Mouse (Mus musculus): ENCODE measurements at regions not wholly inside any gene's neighbourhood (a gene's known extent, or its start where the extent isn't known, plus 50 kb on each side); places are given as distances from the start of the nearest gene placed in this dataset.
"Not testable (repeated sequence)": the region's sequence is repeated elsewhere in the genome, so short reads cannot be mapped to it uniquely, and the experiment has no call there.

DNA sequence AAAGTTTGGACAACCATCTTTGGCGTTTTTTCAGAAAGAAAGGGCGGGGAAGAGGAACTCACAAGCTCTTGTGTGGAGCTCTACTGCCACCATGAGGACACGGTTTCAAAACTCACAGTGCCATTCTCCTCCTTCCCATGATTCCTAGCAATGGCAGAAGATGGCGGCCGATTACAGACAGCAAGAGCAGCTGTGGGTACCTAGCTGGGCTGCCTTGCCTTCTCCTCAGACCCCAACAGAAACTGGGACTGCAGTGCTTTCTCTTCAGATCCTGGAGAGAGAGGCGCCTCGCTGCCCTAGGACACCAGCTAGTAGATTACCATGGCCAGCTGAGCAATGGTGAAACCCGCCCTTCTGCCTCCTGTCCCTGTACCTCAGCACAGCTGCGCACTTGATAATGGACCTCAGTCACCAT lies 174.2 kb upstream of the Olfr1324 start:
- DNase-seq (ENCODE audit: low spot score), result peak; percentile 51

GRCm38 (mm10) chrX:50600262-50600661 lies 172.0 kb upstream of the Olfr1324 start:
- peak; percentile 80 for DNase-seq (ENCODE audit: low spot score)

GRCm38 (mm10) chrX:50599780-50600179 lies 171.5 kb upstream of the Olfr1324 start:
- DNase-seq (ENCODE audit: low spot score), result peak; percentile 70

- DNase-seq (ENCODE audit: low spot score), result not testable (repeated sequence)
Measured at GRCm38 (mm10) chrX:50597626-50598025, 169.3 kb upstream of the Olfr1324 start.

GRCm38 (mm10) chrX:50597105-50597504 lies 168.8 kb upstream of the Olfr1324 start:
- peak; percentile 46 for DNase-seq (ENCODE audit: low spot score)

- DNase-seq (ENCODE audit: low spot score), result peak; percentile 24
Measured at GRCm38 (mm10) chrX:50594976-50595375, 166.7 kb upstream of the Olfr1324 start.

DNA sequence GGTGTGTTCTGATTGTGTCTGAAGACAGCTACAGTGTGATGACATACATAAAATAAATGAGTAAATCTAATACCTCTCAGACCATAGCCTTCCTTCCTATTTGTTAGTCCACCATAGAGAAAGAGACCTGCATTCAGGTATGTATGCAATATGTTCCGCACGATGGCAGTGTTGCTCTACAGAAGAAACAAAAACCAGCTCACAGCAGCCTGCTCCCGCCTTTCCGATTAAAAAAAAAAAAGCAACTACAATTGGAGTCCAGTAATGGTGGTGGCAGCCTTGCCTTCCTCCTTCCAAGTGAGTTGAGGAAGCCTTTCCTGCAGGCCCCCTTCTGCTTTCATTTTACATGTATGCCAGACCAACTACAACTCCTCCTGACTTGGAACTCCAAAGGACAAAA lies 163.2 kb upstream of the Olfr1324 start:
- DNase-seq (ENCODE audit: low spot score), result peak; percentile 33

DNA sequence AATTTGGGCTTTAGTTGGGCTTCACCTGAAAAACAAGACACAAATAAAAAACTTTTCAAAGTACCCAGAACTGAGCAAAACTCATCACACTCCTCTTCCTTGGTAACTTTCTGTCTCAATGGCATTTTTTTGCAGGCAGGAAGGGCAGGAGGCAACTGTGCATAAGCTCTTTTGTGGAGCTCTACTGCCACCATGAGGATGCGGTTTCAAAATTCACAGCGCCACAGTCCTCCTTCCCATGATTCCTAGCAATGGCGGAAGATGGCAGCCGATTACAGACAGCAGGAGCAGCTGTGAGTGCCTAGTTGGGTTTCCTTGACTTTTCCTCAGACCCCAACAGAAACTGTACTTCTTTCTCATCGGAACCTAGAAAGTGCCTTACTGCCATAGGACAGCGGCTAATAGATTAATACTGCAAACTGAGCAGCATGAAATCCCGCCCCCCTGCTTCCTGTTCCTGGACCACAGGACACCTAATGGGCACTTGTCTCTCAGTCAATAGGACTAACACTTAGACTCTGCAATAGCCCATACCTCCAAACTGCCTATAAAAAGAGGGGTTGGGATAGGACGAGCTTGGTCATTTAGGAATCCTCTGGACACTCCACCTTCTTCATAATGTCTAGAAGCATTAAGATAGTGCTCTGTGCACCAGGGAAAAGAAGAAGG lies 162.5 kb upstream of the Olfr1324 start:
- peak; percentile 59 for DNase-seq (ENCODE audit: low spot score)

- DNase-seq (ENCODE audit: low spot score), result no peak
Measured at GRCm38 (mm10) chrX:50588892-50589291, 160.6 kb upstream of the Olfr1324 start.

DNA sequence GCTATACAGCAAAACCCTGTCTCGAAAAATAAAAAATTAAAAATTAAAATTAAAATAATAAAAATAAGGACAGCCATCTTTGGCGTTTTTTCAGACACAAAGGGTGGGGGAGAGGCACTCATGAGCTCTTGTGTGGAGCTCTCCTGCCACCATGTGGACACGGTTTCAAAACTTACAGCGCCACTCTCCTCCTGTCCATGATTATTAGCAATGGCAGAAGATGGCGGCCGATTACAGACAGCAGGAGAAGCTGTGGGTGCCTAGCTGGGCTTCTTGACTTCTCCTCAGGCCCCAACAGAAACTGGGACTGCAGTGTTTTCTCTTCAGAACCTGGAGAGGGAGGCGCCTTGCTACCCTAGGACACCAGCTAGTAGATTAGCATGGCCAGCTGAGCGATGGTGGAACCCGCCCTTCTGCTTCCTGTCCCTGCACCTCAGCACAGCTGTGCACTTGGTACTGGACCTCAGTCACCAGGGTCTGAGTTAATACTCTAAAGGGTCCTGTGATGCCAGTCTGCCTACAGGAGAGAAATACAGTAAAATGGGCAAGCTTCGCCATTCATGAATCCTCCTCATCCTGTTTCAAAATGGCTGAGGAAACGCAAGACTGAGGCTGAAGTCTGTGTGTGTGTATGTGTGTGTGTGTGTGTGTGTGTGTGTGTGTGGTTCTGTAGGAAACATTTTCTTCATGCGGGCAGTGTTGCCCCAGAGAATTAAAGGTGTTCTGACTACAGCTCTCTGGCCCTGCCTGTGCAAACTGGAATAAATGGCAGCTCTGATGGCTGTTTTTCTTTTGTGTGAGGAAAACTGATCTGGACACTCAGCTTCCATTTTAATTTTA lies 155.7 kb upstream of the Olfr1324 start:
- DNase-seq (ENCODE audit: low spot score), result peak; percentile 37

DNA sequence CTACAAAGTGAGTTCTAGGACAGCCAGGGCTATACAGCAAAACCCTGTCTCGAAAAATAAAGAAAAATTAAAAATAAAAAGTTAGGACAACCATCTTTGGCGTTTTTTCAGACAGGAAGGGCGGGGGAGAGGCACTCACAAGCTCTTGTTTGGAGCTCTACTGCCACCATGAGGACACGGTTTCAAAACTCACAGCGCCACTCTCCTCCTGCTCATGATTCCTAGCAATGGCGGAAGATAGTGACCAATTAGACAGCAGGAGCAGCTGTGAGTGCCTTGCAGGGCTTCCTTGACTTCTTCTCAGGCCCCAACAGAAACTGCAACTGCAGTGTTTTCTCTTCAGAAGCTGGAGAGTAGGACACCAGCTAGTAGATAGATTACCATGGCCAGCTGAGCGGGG lies 151.9 kb upstream of the Olfr1324 start:
- DNase-seq (ENCODE audit: low spot score), result peak; percentile 46

DNA sequence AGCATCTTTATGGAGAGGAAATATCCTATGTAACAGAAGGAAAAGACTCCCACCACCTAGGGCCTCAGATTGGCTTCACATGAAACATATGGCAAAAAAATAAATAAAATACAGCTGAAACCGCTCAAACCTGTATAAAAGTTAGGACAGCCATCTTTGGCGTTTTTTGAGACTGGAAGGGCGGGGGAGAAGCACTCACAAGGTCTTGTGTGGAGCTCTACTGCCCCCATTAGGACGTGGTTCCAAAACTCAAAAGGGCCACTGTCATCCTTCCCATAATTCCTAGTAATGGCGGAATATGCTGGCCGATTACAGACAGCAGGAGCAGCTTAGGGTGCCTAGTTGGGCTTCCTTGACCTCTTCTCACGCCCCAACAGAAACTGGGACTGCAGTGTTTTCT lies 148.5 kb upstream of the Olfr1324 start:
- peak; percentile 66 for DNase-seq (ENCODE audit: low spot score)

DNA sequence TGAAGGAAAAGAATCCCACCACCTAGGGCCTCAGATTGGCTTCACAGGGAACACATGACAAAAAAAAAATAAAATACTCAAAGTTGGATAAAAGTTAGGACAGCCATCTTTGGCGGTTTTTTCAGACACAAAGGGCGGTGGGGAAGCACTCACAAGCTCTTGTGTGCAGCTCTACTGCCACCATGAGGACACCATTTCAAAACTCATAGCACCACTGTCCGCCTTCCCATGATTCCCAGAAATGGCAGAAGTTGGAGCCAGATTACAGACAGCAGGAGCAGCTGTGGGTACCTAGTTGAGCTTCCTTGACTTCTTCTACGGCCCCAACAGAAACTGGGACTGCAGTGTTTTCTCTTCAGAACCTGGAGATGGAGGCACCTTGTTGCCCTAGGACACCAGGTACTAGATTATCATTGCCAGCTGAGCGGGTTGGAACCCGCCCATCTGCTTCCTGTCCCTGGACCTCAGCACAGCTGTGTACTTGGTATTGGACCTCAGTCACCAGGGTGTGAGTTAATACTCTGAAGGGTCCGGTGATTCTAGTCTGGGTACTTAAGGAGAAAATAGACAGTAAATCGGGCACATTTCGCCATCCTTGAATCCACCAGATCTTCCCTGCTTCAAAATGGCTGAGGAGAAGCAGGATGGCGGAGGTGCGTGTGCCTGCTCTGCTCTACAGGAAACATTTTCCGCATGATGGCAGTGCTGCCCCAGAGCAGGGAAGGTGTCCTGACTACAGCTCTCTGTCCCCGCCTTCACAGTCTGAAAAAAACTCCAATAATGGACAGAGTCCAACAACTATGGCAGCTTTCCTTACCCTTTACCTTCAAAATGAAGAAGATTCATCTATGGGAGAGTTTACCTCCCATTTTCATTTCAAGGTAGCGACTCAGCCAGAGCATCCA lies 144.1 kb upstream of the Olfr1324 start:
- peak; percentile 75 for DNase-seq (ENCODE audit: low spot score)

DNA sequence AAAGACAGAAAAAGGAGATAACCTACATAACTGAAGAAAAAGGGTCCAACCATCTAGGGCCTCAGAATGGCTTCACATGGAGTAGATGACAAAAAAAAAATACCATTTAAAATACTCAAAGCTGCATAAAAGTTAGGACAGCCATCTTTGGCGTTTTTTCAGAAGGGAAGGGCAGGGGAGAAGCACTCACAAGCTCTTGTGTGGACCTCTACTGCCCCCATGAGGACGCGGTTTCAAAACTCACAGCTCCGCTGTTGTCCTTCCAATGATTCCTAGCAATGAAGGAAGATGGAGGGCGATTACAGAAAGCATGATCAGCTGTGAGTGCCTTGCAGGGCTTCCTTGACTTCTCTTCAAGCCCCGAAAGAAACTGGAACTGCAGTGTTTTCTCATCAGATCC lies 140.8 kb upstream of the Olfr1324 start:
- peak; percentile 57 for DNase-seq (ENCODE audit: low spot score)

- DNase-seq (ENCODE audit: low spot score), result peak; percentile 64
Measured at GRCm38 (mm10) chrX:50566345-50566744, 138.0 kb upstream of the Olfr1324 start.

DNA sequence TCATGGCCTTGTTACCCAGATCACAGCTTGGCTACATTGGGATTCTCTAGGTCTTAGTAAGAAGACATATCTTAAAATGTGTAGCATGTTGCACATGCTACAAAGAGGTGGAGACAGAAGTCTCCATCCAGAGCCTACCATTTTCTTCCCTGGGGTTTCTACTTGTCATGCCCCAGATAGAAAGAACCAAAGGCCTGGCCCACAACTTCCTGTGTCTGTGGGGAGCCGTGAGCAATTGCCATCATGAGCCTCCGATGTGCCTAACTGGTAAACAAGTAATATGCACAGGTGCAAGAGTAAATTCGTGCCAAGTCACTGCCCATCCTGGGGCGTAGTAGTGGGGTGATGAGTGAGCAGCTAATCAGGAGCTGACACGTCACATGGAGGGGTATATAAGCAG lies 136.7 kb upstream of the Olfr1324 start:
- DNase-seq (ENCODE audit: low spot score), result not testable (repeated sequence)

- peak; percentile 58 for DNase-seq (ENCODE audit: low spot score)
Measured at GRCm38 (mm10) chrX:50560915-50561314, 132.6 kb upstream of the Olfr1324 start.

DNA sequence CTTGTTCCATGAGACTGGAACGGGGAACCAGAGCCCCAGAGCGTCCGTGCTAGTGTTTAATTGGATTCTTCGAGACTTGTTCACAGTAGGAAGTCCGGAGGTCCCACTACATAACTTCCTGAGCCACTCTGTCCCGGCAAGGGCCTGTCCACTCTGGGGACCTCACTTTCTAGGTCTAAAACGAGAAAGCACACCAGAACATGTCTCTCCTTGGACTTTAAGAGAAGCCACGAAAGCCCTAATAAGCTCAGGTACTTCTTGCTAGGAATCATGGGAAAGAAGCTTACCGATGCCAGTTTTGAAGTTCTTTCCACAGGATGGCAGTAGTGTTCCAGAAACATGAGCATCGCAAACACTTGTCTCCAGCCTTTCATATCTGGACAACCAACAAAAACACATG lies 122.0 kb upstream of the Olfr1324 start:
- peak; percentile 49 for DNase-seq (ENCODE audit: low spot score)

DNA sequence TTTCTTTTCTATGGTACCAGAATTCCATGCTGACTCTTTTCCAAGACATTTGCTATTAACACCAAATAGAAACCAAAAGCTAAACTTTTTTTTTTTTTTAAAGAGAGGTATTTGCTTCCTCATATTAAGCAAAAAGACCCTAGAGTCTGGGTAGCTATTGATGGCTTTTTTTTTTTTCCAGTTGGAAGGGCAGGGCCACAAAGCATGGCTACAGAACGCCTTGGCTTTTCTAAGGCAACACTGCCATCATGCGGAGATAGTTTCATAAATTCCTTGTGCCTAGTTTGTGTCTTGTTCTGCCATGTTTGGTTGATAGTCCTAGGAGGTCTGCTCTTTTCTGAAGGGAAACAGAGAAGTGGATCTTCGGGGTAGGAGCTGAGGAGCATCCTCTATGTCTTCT lies 121.4 kb upstream of the Olfr1324 start:
- peak; percentile 69 for DNase-seq (ENCODE audit: low spot score)

GRCm38 (mm10) chrX:50537785-50538159 lies 109.5 kb upstream of the Olfr1324 start:
- not testable (repeated sequence) for DNase-seq (ENCODE audit: low spot score)

- DNase-seq (ENCODE audit: low spot score), result peak; percentile 30
Measured at GRCm38 (mm10) chrX:50537122-50537784, 109.0 kb upstream of the Olfr1324 start.

- no peak for DNase-seq (ENCODE audit: low spot score)
Measured at GRCm38 (mm10) chrX:50504047-50504446, 75.7 kb upstream of the Olfr1324 start.
